Mouse (Mus musculus) spleen, postnatal 10 days (tissue): ENCODE measurements around the gene Nell2.
A peak's percentile ranks its signal among the peaks of the same experiment; 100 is the strongest.
"Not testable (repeated sequence)": the region's sequence is repeated elsewhere in the genome, so short reads cannot be mapped to it uniquely, and the experiment has no call there.

Source experiments
- DNase-seq, 2 experiments: peaks; one replicate each; pipeline ENCODE4 v3.0.0; 2021 to 2022; ENCODE audit warnings: low spot score in 2 of 2

Gene Nell2

GRCm38 (mm10) chr15:95527948-95528861, at the start of gene Nell2:
Gene Nell2, minus strand, starts transcription at chr15:95528559.
- no peak for DNase-seq

GRCm38 (mm10) chr15:95574661-95575060, 46.3 kb upstream of the Nell2 start:
- DNase-seq: peak in 1 of 2 experiments; percentile 23

DNA sequence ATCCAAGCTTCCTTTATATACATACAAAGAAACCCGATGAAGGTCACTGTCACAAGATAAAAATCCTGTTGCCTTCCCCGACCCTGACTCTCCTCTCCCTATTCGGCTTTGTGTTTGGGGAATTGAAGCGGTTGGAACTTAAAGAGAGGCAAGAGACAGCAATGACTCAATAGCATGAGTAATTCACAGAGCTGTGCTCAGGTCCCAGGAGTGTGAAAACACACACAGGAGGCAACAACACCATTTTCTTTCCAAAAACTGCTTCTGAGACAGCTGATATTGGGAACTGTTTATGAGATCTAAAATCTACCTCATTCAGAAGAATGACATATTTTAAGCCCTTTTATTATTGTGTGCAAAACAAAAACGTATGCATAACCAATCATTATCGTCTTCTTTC, 41.2 kb upstream of the Nell2 start:
- no peak for DNase-seq

DNA sequence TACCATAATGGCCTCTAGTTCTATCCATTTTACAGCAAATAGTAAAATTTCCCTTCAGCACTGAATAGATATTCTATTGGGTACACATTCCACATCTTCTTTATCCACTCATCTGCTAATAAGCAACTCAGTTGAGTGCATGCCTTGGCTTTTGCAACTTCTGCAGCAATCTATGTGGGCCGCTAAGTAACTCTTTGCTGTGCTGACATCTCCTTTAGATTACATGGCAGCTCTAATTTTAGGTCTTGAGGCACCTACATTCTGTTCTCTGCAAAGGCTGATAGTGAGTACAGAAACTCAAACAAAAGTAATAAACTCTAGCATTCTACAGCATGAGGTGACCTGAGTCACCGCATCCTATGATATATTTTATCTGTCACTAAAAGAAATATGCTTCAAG, 36.8 kb upstream of the Nell2 start:
- DNase-seq: no peak

- DNase-seq: no peak
Measured at GRCm38 (mm10) chr15:95561303-95561702, 32.9 kb upstream of the Nell2 start.

GRCm38 (mm10) chr15:95550011-95550410, 21.7 kb upstream of the Nell2 start:
- no peak for DNase-seq

DNA sequence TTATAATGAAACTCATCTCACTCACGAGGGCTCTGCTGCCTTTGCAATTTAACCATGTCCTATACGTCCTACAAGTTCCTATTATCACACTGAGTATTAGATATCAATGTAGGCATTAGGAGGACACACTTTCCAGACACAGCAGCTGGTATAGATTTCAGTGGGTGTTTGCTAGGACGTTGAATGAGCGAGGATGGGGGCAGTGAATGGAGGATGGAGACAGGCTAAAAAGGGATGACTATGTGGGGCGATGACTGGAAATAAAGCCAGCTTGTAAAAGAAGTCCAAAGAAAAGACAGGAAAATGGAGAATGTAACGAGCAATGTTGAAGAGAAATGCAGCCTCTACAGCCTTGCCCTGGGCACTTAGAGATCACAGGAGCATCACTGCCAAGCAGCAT, 14.3 kb upstream of the Nell2 start:
- no peak for DNase-seq

GRCm38 (mm10) chr15:95536724-95537123, 8.4 kb upstream of the Nell2 start:
- DNase-seq: no peak

- DNase-seq: no peak
Measured at GRCm38 (mm10) chr15:95536230-95536629, 7.9 kb upstream of the Nell2 start.

DNA sequence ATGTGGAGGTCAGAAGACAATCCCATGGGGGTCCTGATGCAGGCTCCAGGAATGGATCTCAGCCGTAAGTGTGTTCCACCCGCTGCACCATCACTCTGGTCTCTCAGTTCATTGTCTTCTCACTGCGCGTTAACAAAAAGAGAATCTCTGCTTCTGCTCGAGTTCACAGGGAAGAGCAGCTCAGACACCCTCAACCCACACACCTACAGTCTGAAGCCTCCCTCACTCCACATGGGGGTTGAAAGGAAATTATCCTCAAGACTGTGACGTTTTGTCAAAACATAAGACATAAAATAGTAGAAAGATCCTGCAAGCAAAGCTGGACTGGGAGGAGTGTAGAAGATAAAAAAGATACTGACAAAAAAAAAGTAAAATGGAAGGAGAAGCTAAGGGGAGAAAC, 6.3 kb upstream of the Nell2 start:
- DNase-seq: no peak

- no peak for DNase-seq
Measured at GRCm38 (mm10) chr15:95527461-95527947, 855 bp downstream of the Nell2 start.

DNA sequence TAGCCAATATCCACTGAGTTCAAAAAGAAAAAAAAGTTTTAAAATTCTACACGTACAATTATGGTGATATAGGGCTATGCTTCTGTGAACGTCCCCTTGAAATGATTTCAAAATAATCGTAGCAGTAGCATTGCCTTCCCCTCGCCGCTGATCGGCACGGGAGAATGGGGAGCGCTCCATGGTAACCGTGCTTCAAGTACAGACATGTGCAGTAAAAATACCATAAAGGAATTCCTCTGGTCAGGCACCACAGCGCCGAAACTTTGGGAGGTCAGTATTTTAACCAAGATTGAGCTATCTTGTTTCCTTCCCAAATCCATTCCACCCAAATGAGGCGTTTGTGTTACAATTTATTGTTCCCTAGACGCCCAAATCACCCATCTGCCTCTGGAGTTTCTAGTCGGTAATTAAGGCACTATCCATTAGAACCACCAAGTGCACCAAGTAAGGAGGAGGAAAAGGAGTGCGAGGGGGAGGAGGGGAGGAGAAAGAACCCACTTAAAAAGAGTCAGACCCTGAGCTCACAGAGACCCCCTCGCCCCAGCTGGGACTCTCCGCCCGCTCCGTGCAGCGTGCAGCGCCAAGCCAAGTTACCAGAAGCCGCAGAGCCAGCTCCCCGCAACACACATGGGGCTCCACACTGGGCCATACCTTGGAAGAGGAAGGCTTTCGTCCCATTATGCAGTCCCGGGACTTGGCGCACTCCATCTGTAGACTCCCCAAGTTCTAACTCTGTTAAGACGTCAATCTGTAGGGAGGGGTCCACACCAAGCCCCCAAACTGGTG, 1.5 kb downstream of the Nell2 start:
- no peak for DNase-seq

- DNase-seq: no peak
Measured at GRCm38 (mm10) chr15:95525997-95526396, 2.4 kb downstream of the Nell2 start.

DNA sequence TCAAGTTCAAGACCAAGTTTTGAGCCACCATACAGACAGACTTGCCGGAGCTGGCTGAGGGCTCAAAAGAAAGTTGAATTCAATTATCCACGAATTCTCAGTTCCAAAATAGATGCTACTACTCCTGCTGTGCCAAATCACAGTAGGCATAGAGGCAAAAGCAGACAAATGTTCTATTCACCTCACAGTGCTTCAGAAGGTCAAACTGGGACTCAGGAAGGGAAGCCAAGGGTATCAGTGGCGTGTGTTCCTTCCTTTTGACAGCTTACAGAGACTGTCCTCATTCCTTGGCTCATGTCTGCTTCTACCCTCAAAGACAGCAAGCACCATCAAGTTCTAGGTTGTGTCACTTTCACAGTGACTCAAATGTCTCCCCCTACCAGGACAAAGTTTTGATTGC, 10.2 kb downstream of the Nell2 start:
- no peak for DNase-seq

- not testable (repeated sequence) for DNase-seq
Measured at GRCm38 (mm10) chr15:95513306-95513705, 15.1 kb downstream of the Nell2 start.

DNA sequence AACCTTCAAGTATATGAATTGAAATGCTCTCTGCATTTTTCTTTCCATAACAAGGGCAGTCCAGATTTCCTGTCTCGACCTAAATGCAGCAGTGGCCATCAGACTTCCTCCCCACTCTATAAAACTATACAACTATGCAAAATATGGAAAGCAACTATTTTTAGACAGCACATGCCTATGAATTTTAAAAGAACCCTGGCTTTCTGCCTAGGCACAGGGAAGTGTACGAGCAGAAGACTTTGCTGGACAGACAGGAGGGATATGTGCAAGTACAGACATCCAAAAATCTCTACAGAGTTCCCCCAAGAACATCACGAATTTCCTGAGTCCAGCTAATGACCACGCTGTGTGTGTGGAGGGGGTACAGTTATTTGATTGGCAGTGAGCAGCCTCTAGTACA, 32.7 kb downstream of the Nell2 start:
- DNase-seq: no peak

DNA sequence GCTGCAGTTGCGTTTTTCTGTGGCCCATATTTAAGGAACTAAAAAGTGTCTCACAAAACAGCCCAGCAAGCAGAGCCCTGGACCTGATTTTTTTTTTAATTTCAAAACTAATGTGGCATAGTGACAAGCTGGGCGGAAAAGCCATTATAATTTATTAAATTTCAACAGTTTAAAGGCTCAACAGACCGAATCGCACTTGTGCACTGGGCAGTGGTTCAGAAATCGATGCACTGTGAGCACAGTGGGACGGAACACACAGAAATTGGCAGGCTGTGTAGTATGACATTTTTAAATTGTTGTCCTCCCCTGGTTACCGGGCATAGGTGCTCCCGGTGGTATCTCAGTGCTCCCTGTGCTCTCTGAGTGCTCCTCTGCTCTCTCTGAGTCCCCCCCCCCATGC, 33.2 kb downstream of the Nell2 start:
- no peak for DNase-seq

GRCm38 (mm10) chr15:95492201-95492600, 36.2 kb downstream of the Nell2 start:
- DNase-seq: no peak

- DNase-seq: no peak
Measured at GRCm38 (mm10) chr15:95489174-95489573, 39.2 kb downstream of the Nell2 start.

DNA sequence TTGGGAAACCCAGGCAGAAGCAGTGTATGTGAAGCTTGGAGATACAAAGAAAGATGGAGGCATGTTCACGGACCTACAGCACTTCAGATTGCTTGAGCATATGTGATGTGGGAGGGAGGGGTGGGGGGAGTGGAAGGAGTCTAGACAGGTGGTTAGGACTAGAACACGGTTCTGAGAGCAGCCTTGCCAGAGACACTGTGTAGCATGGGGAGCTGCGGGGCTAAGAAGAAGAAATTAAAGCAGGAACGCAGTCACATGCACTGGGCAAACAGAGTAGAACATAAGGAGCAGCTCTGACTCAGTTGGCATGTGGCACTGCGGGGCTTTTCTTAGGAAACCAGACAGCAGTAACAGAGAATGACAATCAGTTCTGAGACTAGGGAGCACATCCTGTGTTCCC, 40.4 kb downstream of the Nell2 start:
- no peak for DNase-seq

DNA sequence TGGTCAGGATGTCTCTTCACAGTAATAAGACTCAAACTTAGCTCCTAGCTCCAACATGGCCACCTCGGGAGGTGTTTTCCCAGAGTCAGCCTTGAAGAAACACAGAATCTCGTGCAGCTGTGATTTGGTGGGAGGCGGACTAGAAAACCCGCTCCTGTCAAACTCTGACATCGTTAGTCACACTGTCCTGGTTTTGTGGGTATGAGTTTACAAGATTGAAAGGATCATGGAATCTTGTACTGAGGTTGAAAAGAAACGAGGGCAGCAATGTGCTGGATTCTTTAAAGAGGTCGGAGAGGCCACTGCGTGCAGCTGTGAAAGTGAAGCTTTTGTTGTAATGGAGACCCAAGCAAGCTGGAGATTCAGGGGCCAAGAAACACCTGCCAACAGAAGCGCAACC, 46.4 kb downstream of the Nell2 start:
- no peak for DNase-seq

- no peak for DNase-seq
Measured at GRCm38 (mm10) chr15:95481585-95481984, 46.8 kb downstream of the Nell2 start.

- no peak for DNase-seq
Measured at GRCm38 (mm10) chr15:95476440-95476839, 51.9 kb downstream of the Nell2 start.
